Mouse (Mus musculus): Measurements from ENCODE around the gene Rerg. TPM values are rescaled to one million over a fixed set of nuclear protein-coding genes. Genes with fewer than 3 reads are reported as not detected.

Rerg gene
- 42.7 and 48.8 TPM in 2 replicates for polyA plus RNA-seq (2012; rRNA removed)

GRCm38 (mm10) chr6:137170226-137170625 lies at the start of gene Rerg:
Rerg (minus strand) TSS chr6:137170497.

Other genes starting within 250 kb of the Rerg start
- gene Erp27, start 248.3 kb downstream of the Rerg start, polyA plus RNA-seq (2012; rRNA removed) = not detected in 2 replicates
- gene Pde6h, start 246.7 kb downstream of the Rerg start, polyA plus RNA-seq (2012; rRNA removed) = 0.49 TPM in 1 of 2 replicates, not detected in the other
- gene Arhgdib, start 228.6 kb downstream of the Rerg start, polyA plus RNA-seq (2012; rRNA removed) = 12.8 and 17.7 TPM in 2 replicates
- gene Ptpro, start 81.8 kb upstream of the Rerg start, polyA plus RNA-seq (2012; rRNA removed) = 1.7 and 1.8 TPM in 2 replicates

Data from ovary, adult 2 months (tissue).